Mouse (Mus musculus): ENCODE results near the gene Tnrc6c. TPM values are rescaled to one million over a fixed set of nuclear protein-coding genes. Genes with fewer than 3 reads are reported as not detected.
A peak's percentile ranks its signal among the peaks of the same experiment; 100 is the strongest.

Tnrc6c gene
- polyA plus RNA-seq, 1 experiment, result 14.9 TPM

- peaks cover 26% of the 10 kb centered on the region for H3K4me1 ChIP-seq (ENCODE audit: control insufficient read depth, insufficient read depth, low read length)
- no peak overlapping the region for H3K4me3 ChIP-seq (ENCODE audit: insufficient read depth, low read depth, low read length)
- H3K36me3 ChIP-seq (ENCODE audit: control insufficient read depth, insufficient read depth, low read length), result no peaks in the 10 kb centered on the region
- 43% methylated on average over 8 of the region's 8 CpGs for WGBS
- DNase-seq, result peak; percentile 54
- TF ChIP-seq CTCF (conservative IDR thresholded peaks at IDR 0.05; ENCODE audit: insufficient read depth, insufficient read length, low read depth, low read length) (peak; percentile 55), POLR2A (IDR thresholded peaks at IDR 0.05; ENCODE audit: low read depth, low read length) (no peak)
- no peaks in the 10 kb centered on the region for H3K27me3 ChIP-seq (replicated peaks; ENCODE audit: control insufficient read depth, insufficient read depth, low read length)
- H3K27ac ChIP-seq (ENCODE audit: insufficient read depth, low read depth, low read length), result no peak overlapping the region
These were observed 31.9 kb downstream of the Tnrc6c start for GRCm38 (mm10) chr11:117686021-117686420.

- H3K4me3 ChIP-seq (ENCODE audit: insufficient read depth, low read depth, low read length), result no peak overlapping the region
- TF ChIP-seq CTCF (conservative IDR thresholded peaks at IDR 0.05; ENCODE audit: insufficient read depth, insufficient read length, low read depth, low read length) (no peak), POLR2A (IDR thresholded peaks at IDR 0.05; ENCODE audit: low read depth, low read length) (no peak)
- 85% methylated on average over 2 of the region's 2 CpGs for WGBS
- DNase-seq, result no peak
- H3K27ac ChIP-seq (ENCODE audit: insufficient read depth, low read depth, low read length), result no peak overlapping the region
- no peaks in the 10 kb centered on the region for H3K36me3 ChIP-seq (ENCODE audit: control insufficient read depth, insufficient read depth, low read length)
- H3K4me1 ChIP-seq (ENCODE audit: control insufficient read depth, insufficient read depth, low read length), result peaks cover 29% of the 10 kb centered on the region
- no peaks in the 10 kb centered on the region for H3K27me3 ChIP-seq (replicated peaks; ENCODE audit: control insufficient read depth, insufficient read depth, low read length)
These were observed 34.5 kb downstream of the Tnrc6c start for GRCm38 (mm10) chr11:117688603-117689002.

GRCm38 (mm10) chr11:117691311-117691710 lies 37.2 kb downstream of the Tnrc6c start:
- TF ChIP-seq CTCF (conservative IDR thresholded peaks at IDR 0.05; ENCODE audit: insufficient read depth, insufficient read length, low read depth, low read length), result no peak
- TF ChIP-seq POLR2A (IDR thresholded peaks at IDR 0.05; ENCODE audit: low read depth, low read length), result no peak
- no peak for DNase-seq
- Histone ChIP-seq H3K4me3 (ENCODE audit: insufficient read depth, low read depth, low read length) (no peak overlapping the region), H3K4me1 (ENCODE audit: control insufficient read depth, insufficient read depth, low read length) (peaks cover 18% of the 10 kb centered on the region; the same call in 1 of the 2 replicates), H3K36me3 (ENCODE audit: control insufficient read depth, insufficient read depth, low read length) (no peaks in the 10 kb centered on the region), H3K27me3 (replicated peaks; ENCODE audit: control insufficient read depth, insufficient read depth, low read length) (no peaks in the 10 kb centered on the region), H3K27ac (ENCODE audit: insufficient read depth, low read depth, low read length) (no peak overlapping the region)

- no peak for TF ChIP-seq CTCF (conservative IDR thresholded peaks at IDR 0.05; ENCODE audit: insufficient read depth, insufficient read length, low read depth, low read length)
- no peak for TF ChIP-seq POLR2A (IDR thresholded peaks at IDR 0.05; ENCODE audit: low read depth, low read length)
- Histone ChIP-seq H3K36me3 (ENCODE audit: control insufficient read depth, insufficient read depth, low read length) (no peaks in the 10 kb centered on the region), H3K4me3 (ENCODE audit: insufficient read depth, low read depth, low read length) (no peak overlapping the region), H3K27ac (ENCODE audit: insufficient read depth, low read depth, low read length) (no peak overlapping the region), H3K4me1 (ENCODE audit: control insufficient read depth, insufficient read depth, low read length) (peaks cover 7% of the 10 kb centered on the region; the same call in 1 of the 2 replicates), H3K27me3 (replicated peaks; ENCODE audit: control insufficient read depth, insufficient read depth, low read length) (no peaks in the 10 kb centered on the region)
- peak; percentile 34 for DNase-seq
- 61% methylated on average over 5 of the region's 5 CpGs for WGBS
These were observed 40.0 kb downstream of the Tnrc6c start for GRCm38 (mm10) chr11:117694050-117694449.

- no peak overlapping the region for H3K4me3 ChIP-seq (ENCODE audit: insufficient read depth, low read depth, low read length)
- TF ChIP-seq CTCF (conservative IDR thresholded peaks at IDR 0.05; ENCODE audit: insufficient read depth, insufficient read length, low read depth, low read length) (no peak), POLR2A (IDR thresholded peaks at IDR 0.05; ENCODE audit: low read depth, low read length) (no peak)
- H3K36me3 ChIP-seq (ENCODE audit: control insufficient read depth, insufficient read depth, low read length), result no peaks in the 10 kb centered on the region
- no peak for DNase-seq
- WGBS, result 56% methylated on average over 6 of the region's 6 CpGs
- H3K27me3 ChIP-seq (replicated peaks; ENCODE audit: control insufficient read depth, insufficient read depth, low read length), result no peaks in the 10 kb centered on the region
- H3K4me1 ChIP-seq (ENCODE audit: control insufficient read depth, insufficient read depth, low read length), result peaks cover 19% of the 10 kb centered on the region
- H3K27ac ChIP-seq (ENCODE audit: insufficient read depth, low read depth, low read length), result no peak overlapping the region
These were observed 42.5 kb downstream of the Tnrc6c start for GRCm38 (mm10) chr11:117696585-117696984.

GRCm38 (mm10) chr11:117700871-117701270 lies 46.8 kb downstream of the Tnrc6c start:
- H3K4me1 ChIP-seq (ENCODE audit: control insufficient read depth, insufficient read depth, low read length), result peaks cover 16% of the 10 kb centered on the region
- DNase-seq, result peak; percentile 32
- no peaks in the 10 kb centered on the region for H3K27me3 ChIP-seq (replicated peaks; ENCODE audit: control insufficient read depth, insufficient read depth, low read length)
- H3K36me3 ChIP-seq (ENCODE audit: control insufficient read depth, insufficient read depth, low read length), result no peaks in the 10 kb centered on the region; the same call in 1 of the 2 replicates
- 45% methylated on average over 4 of the region's 4 CpGs for WGBS
- H3K27ac ChIP-seq (ENCODE audit: insufficient read depth, low read depth, low read length), result no peak overlapping the region
- no peak for TF ChIP-seq CTCF (conservative IDR thresholded peaks at IDR 0.05; ENCODE audit: insufficient read depth, insufficient read length, low read depth, low read length)
- TF ChIP-seq POLR2A (IDR thresholded peaks at IDR 0.05; ENCODE audit: low read depth, low read length), result no peak
- H3K4me3 ChIP-seq (ENCODE audit: insufficient read depth, low read depth, low read length), result no peak overlapping the region

- H3K4me3 ChIP-seq (ENCODE audit: insufficient read depth, low read depth, low read length), result no peak overlapping the region
- no peaks in the 10 kb centered on the region; the same call in 1 of the 2 replicates for H3K36me3 ChIP-seq (ENCODE audit: control insufficient read depth, insufficient read depth, low read length)
- 92% methylated on average over 2 of the region's 2 CpGs for WGBS
- no peak for TF ChIP-seq POLR2A (IDR thresholded peaks at IDR 0.05; ENCODE audit: low read depth, low read length)
- TF ChIP-seq CTCF (conservative IDR thresholded peaks at IDR 0.05; ENCODE audit: insufficient read depth, insufficient read length, low read depth, low read length), result no peak
- DNase-seq, result no peak
- peaks cover 3% of the 10 kb centered on the region; the same call in 1 of the 2 replicates for H3K4me1 ChIP-seq (ENCODE audit: control insufficient read depth, insufficient read depth, low read length)
- no peak overlapping the region for H3K27ac ChIP-seq (ENCODE audit: insufficient read depth, low read depth, low read length)
- no peaks in the 10 kb centered on the region for H3K27me3 ChIP-seq (replicated peaks; ENCODE audit: control insufficient read depth, insufficient read depth, low read length)
These were observed 52.2 kb downstream of the Tnrc6c start for GRCm38 (mm10) chr11:117706267-117706666.

Data from kidney, adult 2 months (tissue).